Mouse (Mus musculus) 416B (cell line): ENCODE measurements around the gene Speer4e.
A peak's percentile ranks its signal among the peaks of the same experiment; 100 is the strongest.
"Not testable (repeated sequence)": the region's sequence is repeated elsewhere in the genome, so short reads cannot be mapped to it uniquely, and the experiment has no call there.

ENCODE experiments used
- DNase-seq: peaks from one replicate; pipeline ENCODE4 v3.0.0; 2011; ENCODE audit warnings: low read depth

Speer4e gene

GRCm38 (mm10) chr5:14938329-14938728, at the start of gene Speer4e:
Gene Speer4e (minus strand): TSS chr5:14938429.
- DNase-seq = not testable (repeated sequence)

DNA sequence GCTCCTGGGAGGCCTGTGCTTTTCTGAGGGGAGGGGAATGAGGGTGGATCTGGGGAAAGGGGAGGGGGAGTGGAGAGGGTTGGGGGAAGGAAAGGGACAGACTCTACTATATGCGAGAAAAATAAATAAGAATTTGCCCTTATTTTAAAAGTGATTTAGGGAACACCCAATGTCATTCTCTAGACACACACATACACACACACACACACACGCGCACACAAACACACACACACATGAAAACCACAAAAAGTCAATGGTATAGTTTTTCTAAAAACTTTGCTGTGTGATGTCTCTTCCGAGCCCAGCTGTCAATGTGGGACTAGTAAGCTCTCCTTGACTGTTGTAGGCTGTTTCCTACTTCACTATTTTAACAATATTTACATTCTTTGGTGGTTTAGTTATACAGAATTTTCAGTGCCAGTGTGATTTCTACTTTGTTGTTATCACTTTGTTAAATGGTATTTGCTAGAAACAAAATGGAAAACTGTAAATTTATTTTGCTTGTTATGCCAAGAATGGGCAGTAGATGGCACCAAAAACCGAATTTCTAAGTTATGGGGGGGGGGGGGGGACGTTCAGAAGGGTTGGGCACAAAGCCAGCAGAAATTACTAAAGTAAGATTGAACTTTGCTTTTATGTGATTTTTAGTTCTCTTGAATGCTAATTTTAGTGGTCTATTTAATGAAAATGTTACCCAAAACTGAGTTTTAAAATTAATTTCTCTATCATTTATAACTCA, 48.6 kb upstream of the Speer4e start:
- DNase-seq = not testable (repeated sequence)

DNA sequence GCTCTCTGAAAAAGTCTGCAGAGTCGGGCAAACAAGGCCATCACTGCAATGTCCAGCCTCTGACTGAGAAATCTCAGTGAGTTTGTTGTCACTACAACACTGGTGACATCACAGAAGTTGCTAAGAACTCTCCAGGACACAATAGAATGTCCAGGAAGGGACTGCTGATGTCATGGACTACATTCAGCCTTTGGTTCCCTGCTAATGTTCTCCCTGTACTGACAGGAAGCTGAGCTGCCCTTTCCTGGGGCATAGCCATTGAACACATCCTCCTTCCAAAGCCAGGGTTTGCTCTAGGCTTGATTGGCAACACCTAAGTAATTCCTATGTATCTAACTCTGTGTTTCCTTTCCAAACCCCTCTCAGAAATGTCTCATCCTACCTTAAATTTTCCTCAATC, 40.6 kb upstream of the Speer4e start, which contains the start of gene Gm10354:
TSS of gene Gm10354 (minus strand) at position 101 of the 400 bp plus-strand sequence.
- DNase-seq = not testable (repeated sequence)

- not testable (repeated sequence) for DNase-seq
Observed at GRCm38 (mm10) chr5:14977368-14977767, 39.1 kb upstream of the Speer4e start.

GRCm38 (mm10) chr5:14975294-14975693, 37.1 kb upstream of the Speer4e start:
- not testable (repeated sequence) for DNase-seq

GRCm38 (mm10) chr5:14972841-14973240, 34.6 kb upstream of the Speer4e start:
- not testable (repeated sequence) for DNase-seq

GRCm38 (mm10) chr5:14963821-14964220, 25.6 kb upstream of the Speer4e start:
- peak; percentile 60 for DNase-seq

DNA sequence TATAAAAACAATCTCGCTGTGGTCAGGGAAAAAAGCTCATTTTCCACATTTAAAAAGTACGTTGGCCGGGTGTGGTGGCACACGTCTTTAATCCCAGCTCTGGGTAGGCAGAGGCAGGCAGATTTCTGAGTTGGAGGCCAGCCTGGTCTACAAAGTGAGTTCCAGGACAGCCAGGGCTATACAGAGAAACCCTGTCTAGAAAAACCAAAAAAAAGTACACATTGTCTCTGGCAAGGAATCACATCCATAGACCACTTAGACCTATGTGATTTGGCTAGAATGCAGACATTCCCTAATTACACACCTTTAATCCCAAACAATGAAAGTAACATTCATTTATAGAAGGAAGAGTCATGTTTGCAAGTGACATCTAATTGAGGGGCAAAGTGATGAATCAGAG, 23.3 kb upstream of the Speer4e start:
- not testable (repeated sequence) for DNase-seq

DNA sequence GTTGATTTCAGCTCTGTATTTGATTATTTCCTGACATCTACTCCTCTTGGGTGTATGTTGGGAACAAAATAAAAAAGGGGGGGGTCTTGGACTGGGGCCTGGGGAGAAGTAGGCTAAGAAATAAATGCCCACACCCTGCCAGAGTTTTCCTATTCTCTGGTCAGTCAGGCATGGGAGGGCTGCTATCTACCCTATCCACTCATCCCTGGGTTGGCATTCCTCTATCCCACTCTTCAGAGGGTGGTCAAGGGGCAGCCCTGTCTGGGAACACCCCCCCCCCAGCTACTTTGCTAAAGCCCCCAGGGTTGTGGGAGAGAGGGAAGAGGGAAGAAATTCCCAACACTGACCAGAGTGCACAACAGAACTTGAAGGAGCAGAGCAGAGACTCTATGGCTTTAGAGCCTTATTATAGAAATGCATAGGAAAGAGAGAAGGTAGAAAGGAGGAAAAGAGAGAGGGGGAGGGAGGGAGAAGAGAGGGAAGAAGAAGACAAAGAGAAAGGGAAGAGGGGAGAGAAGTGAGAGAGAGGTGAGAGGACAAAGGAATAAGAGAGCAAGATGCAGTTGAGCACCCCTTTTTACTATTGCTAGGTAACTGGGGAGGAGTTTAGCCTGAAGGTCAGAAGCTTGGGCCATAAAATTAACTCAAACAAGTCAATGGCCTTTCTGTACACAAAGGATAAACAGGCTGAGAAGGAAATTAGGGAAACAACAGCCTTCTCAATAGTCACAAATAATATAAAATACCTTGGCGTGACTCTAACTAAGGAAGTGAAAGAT, 17.9 kb upstream of the Speer4e start:
- not testable (repeated sequence) for DNase-seq

GRCm38 (mm10) chr5:14953587-14953986, 15.4 kb upstream of the Speer4e start:
- not testable (repeated sequence) for DNase-seq

DNA sequence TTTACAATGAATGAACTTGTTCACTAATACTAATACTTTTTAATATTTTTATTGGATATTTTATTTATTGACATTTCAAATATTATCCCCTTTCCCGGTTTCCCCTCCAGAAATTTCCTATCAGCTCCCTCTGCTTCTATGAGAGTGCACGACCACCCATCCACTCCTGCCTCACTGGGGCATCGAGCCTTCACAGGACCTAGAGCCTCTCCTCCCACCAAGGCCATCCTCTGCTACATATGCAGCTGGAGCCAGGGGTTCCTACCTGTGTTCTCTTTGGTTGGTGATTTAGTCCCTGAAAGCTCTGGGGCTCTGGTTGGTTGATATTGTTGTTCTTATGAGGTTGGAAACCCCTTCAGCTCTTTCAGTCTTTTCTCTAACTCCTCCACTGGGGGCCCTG, 14.5 kb upstream of the Speer4e start:
- not testable (repeated sequence) for DNase-seq

DNA sequence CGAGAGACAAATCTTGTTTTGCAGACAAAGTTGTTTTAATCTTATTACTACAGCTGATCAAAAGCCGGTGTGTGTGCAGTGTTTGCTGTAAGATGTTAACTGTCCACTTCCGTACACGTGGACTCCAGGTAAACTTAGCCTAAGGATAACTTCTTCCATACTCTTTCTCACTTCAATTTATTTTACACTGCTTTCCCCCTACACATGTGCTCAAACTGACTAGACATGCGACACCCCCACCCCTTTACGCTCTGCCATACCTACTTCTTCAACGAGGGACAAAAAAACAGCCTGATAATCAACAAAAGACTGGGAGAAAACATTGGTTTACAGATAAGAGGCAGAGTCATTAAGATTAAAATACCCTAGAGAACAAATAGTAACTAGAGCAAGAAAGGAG, 13.6 kb upstream of the Speer4e start:
- DNase-seq = peak; percentile 11

- peak; percentile 31 for DNase-seq
Observed at GRCm38 (mm10) chr5:14947482-14948198, 9.4 kb upstream of the Speer4e start.

DNA sequence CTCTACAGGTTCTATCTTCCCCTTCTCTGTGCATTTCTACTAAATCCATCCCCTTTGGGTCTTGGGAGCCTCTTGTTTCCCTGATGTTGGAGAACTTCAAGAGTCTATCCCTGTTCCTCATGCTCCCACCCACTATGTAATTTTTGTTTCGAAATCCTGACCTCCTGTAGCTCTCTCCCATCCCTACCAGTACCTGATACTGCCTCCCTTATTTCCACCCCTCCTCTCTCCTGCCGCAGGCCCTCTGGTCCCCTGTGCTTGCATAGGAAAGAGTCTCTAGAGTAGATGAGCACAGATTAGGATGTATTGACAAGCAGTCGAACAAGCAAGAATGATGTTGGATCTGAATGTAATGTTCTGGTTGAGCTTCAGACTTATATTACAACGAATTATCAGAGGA, 7.3 kb upstream of the Speer4e start:
- DNase-seq = not testable (repeated sequence)

GRCm38 (mm10) chr5:14941043-14941442, 2.8 kb upstream of the Speer4e start:
- DNase-seq = not testable (repeated sequence)

DNA sequence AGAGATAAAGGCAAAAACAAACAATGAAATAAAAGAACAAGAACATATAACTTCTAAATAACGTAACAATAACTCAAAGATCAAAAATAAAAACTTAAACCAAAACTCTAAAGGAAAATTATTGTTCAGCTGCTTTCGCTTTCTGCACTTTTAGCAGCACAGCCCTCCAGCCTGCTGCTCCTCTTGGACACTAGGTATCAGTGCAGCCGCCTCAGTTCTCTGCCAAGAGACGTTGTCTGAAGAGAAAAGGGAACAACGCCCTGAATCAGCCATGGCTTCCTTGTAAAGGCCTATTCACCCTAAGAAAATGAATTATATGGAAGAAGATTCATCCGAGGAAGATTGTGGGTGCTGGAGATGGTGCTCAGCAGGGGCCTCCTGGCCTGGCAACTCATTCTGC, 4.5 kb downstream of the Speer4e start:
- not testable (repeated sequence) for DNase-seq

DNA sequence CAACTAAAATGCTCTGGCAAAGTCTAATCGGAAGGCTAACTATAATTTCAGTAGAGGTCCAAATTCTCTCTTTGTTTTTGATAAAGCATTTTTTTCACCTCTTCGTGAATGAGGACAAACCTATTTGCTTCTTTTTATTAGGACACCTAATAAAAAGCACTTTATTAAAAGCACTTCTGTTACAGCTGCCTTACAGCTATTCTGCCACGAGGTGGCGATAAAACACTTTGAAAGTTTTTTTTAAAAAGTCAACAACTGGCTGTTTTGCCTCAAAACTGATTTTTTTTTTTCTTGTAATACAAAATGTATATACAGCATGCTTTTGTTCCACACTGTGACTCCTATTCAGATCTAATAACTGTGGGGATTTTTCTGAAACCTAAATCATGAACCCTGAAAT, 11.2 kb downstream of the Speer4e start:
- not testable (repeated sequence) for DNase-seq

GRCm38 (mm10) chr5:14914799-14915198, 23.4 kb downstream of the Speer4e start, which contains the start of gene Gm9758:
Gene Gm9758 (minus strand): TSS chr5:14914899.
- not testable (repeated sequence) for DNase-seq

- not testable (repeated sequence) for DNase-seq
Observed at GRCm38 (mm10) chr5:14914361-14914760, 23.9 kb downstream of the Speer4e start.

GRCm38 (mm10) chr5:14903539-14903938, 34.7 kb downstream of the Speer4e start:
- peak; percentile 15 for DNase-seq

- no peak for DNase-seq
Observed at GRCm38 (mm10) chr5:14892242-14892641, 46.0 kb downstream of the Speer4e start.

- DNase-seq = not testable (repeated sequence)
Observed at GRCm38 (mm10) chr5:14885291-14885690, 52.9 kb downstream of the Speer4e start.
